18 mouse cellular contexts compared by ENCODE assay signal in the genomic region with DNA sequence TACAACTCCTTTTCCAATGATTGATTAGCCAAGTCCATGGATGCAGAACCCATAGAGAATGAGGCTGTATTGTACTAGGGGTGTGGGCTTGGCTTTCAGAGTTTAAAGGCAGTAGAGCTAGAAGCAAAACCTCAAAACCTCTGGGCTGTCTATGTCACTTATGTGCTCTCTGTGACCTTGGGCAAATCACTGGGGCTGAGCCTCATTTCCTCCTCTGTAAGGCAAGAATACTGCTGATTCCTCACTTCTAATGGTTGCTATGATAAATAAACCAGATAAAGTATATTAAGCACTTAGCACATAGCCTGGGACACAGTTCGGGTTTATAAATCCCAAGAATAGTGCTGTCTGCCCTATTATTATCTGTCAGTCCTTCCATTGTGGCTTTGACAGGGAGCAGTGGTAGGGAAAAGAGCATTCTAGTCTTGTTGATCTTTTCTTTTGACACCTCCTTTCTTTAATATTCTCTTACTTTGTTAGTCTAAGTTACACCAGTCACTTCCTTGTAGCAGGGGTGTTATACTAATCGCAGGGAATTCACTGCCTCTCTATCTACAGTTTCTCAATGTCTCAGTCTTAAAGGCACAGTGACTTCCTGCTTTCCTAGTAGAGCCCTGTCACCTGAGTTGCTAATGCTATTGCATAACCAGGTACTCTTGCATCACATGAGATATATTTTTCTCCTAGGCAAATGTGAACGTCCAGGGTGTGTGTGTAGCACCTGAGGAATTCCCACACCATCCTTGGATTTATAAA. TPM values are rescaled to one million over a fixed set of nuclear protein-coding genes. Genes with fewer than 3 reads are reported as not detected.
A peak's percentile ranks its signal among the peaks of the same experiment; 100 is the strongest.
DNase-seq lines count a peak whose midpoint lies in the region; ATAC-seq lines count a peak whose summit lies in the region.
"Had no signal": no experiment of that assay in that cellular context is flagged by ENCODE, and none has a peak within 500 bp of the region (broad histone marks: within the 10 kb centered on the region; RNA-seq: fewer than 3 reads in every experiment).

No protein-coding gene starts in this region.

- H3K27me3 ChIP-seq in lung, embryonic 16.5 days (ENCODE audit: control insufficient read depth, insufficient read depth, low read depth, low read length) = no peaks in the 10 kb centered on the region
- H3K27me3 ChIP-seq in intestine, embryonic 16.5 days (replicated peaks; ENCODE audit: control insufficient read depth, insufficient read depth, low read length) = no peaks in the 10 kb centered on the region
- H3K27me3 ChIP-seq in stomach, embryonic 15.5 days (replicated peaks) = no peaks in the 10 kb centered on the region
- H3K27me3 ChIP-seq: embryonic facial prominence, embryonic 13.5 days; heart, embryonic 13.5 days; hindbrain, embryonic 13.5 days; lung, embryonic 15.5 days had no signal

- H3K4me1 ChIP-seq in lung, embryonic 16.5 days (replicated peaks; ENCODE audit: control insufficient read depth, insufficient read depth, low read length) = peaks cover 3% of the 10 kb centered on the region; the same call in 1 of the 2 replicates
- H3K4me1 ChIP-seq in intestine, embryonic 16.5 days (ENCODE audit: control insufficient read depth, insufficient read depth, low read length) = peaks cover 18% of the 10 kb centered on the region
- 0 out of 2 replicates have a peak, but pooled peaks cover 3% of the 10 kb centered on the region for H3K4me1 ChIP-seq in stomach, embryonic 15.5 days
- H3K4me1 ChIP-seq: embryonic facial prominence, embryonic 13.5 days; hindbrain, embryonic 13.5 days had no signal

- no peak for DNase-seq in lung, postnatal 10 days
- DNase-seq in fat pad, adult 2 months (ENCODE audit: extremely low read depth, low read depth, low spot score) = peak; percentile 64
- DNase-seq in left cerebral cortex, postnatal 4 days = no peak
- DNase-seq in spleen, adult 18-20 months = no peak
- DNase-seq in thymus, adult 18-20 months = no peak
- DNase-seq: adrenal gland, adult 2 months; cerebellum, adult 8-10 months; thymus, postnatal 14 days had no signal

- H3K9me3 ChIP-seq in lung, embryonic 16.5 days (ENCODE audit: control insufficient read depth, low read length) = no peaks in the 10 kb centered on the region
- H3K9me3 ChIP-seq in intestine, embryonic 16.5 days (ENCODE audit: control insufficient read depth, low read length) = no peaks in the 10 kb centered on the region
- no peaks in the 10 kb centered on the region for H3K9me3 ChIP-seq in stomach, embryonic 15.5 days
- H3K9me3 ChIP-seq: embryonic facial prominence, embryonic 13.5 days; heart, embryonic 13.5 days; hindbrain, embryonic 13.5 days; lung, embryonic 15.5 days had no signal

- H3K4me3 ChIP-seq in lung, embryonic 16.5 days (ENCODE audit: low read length) = no peak overlapping the region
- H3K4me3 ChIP-seq in intestine, embryonic 16.5 days (ENCODE audit: low read length) = no peak overlapping the region
- H3K4me3 ChIP-seq in stomach, embryonic 15.5 days (replicated peaks) = no peak overlapping the region
- H3K4me3 ChIP-seq: embryonic facial prominence, embryonic 13.5 days; heart, embryonic 13.5 days; hindbrain, embryonic 13.5 days; lung, embryonic 15.5 days had no signal

- no peak overlapping the region for H3K4me2 ChIP-seq in lung, embryonic 16.5 days (ENCODE audit: low read depth, low read length)
- no peak overlapping the region for H3K4me2 ChIP-seq in intestine, embryonic 16.5 days (ENCODE audit: low read depth, low read length)
- no peak overlapping the region for H3K4me2 ChIP-seq in stomach, embryonic 15.5 days
- H3K4me2 ChIP-seq: embryonic facial prominence, embryonic 13.5 days; heart, embryonic 13.5 days; hindbrain, embryonic 13.5 days; lung, embryonic 15.5 days; midbrain, embryonic 11.5 days had no signal

- H3K9ac ChIP-seq in lung, embryonic 16.5 days (ENCODE audit: low read length) = no peak overlapping the region
- no peak overlapping the region for H3K9ac ChIP-seq in intestine, embryonic 16.5 days (ENCODE audit: low read depth, low read length)
- H3K9ac ChIP-seq in stomach, embryonic 15.5 days = no peak overlapping the region
- H3K9ac ChIP-seq: embryonic facial prominence, embryonic 13.5 days; heart, embryonic 13.5 days; hindbrain, embryonic 13.5 days; lung, embryonic 15.5 days had no signal

- peak; percentile 57 for ATAC-seq in lung, embryonic 16.5 days (ENCODE audit: low read depth)
- ATAC-seq in intestine, embryonic 16.5 days = peak; percentile 93
- ATAC-seq in stomach, embryonic 15.5 days (ENCODE audit: insufficient read depth, low FRiP score, low read depth) = peak; percentile 79; the same call in 1 of the 2 replicates
- ATAC-seq: forebrain, embryonic 16.5 days; inflammation-experienced regulatory T-cells, adult 6 months had no signal

- WGBS in lung, embryonic 16.5 days = 34% methylated on average over 3 of the region's 3 CpGs
- 46% methylated on average over 3 of the region's 3 CpGs for WGBS in intestine, embryonic 16.5 days
- WGBS in stomach, embryonic 15.5 days = 35% methylated on average over 3 of the region's 3 CpGs

- no peak overlapping the region for H3K27ac ChIP-seq in lung, embryonic 16.5 days (ENCODE audit: low read length)
- peak overlapping the region; percentile 89 for H3K27ac ChIP-seq in intestine, embryonic 16.5 days (ENCODE audit: low read length)
- H3K27ac ChIP-seq in stomach, embryonic 15.5 days = peak overlapping the region; percentile 84
- H3K27ac ChIP-seq: embryonic facial prominence, embryonic 13.5 days; heart, embryonic 13.5 days; hindbrain, embryonic 13.5 days; lung, embryonic 15.5 days had no signal

- intact Hi-C loops in left cerebral cortex, postnatal 4 days (cut with DNase I) = no loop called here

- H3K36me3 ChIP-seq in lung, embryonic 16.5 days (ENCODE audit: control insufficient read depth, insufficient read depth, low read length) = no peaks in the 10 kb centered on the region
- H3K36me3 ChIP-seq in intestine, embryonic 16.5 days (ENCODE audit: control insufficient read depth, insufficient read depth, low read length) = no peaks in the 10 kb centered on the region
- no peaks in the 10 kb centered on the region for H3K36me3 ChIP-seq in stomach, embryonic 15.5 days
- H3K36me3 ChIP-seq: embryonic facial prominence, embryonic 13.5 days; heart, embryonic 13.5 days; hindbrain, embryonic 13.5 days; lung, embryonic 15.5 days had no signal

RNA-seq across cellular contexts. Expression of a gene that starts 12.0 kb away (rescaled TPM):
- polyA plus RNA-seq in lung, embryonic 16.5 days (2015; fragmentation: Nextera tagmentation; extraction: Ambion mirVana) = 21.0 and 21.7 TPM in 2 replicates
- 80.9 and 97.7 TPM in 2 replicates for polyA plus RNA-seq in intestine, embryonic 16.5 days (2015; fragmentation: Nextera tagmentation; extraction: Ambion mirVana)
- polyA plus RNA-seq in stomach, embryonic 15.5 days (2015; fragmentation: Nextera tagmentation; extraction: Ambion mirVana) = 30.5 and 38.2 TPM in 2 replicates
- total RNA-seq in left cerebral cortex, postnatal 4 days (2021) = 1 to 10 TPM; 3.0 to 3.8 TPM

RNA-seq across cellular contexts. Expression of a gene that starts 18.1 kb away (rescaled TPM):
- polyA plus RNA-seq in lung, embryonic 16.5 days (2015; fragmentation: Nextera tagmentation; extraction: Ambion mirVana) = 119 and 123 TPM in 2 replicates
- 241 and 243 TPM in 2 replicates for polyA plus RNA-seq in intestine, embryonic 16.5 days (2015; fragmentation: Nextera tagmentation; extraction: Ambion mirVana)
- polyA plus RNA-seq in stomach, embryonic 15.5 days (2015; fragmentation: Nextera tagmentation; extraction: Ambion mirVana) = 120 and 133 TPM in 2 replicates
- total RNA-seq in left cerebral cortex, postnatal 4 days (2021) = 1 to 10 TPM; 6.5 to 7.7 TPM
